Mouse (Mus musculus) lung, embryonic 16.5 days (tissue): Measurements from ENCODE around the gene Osbpl10. TPM values are rescaled to one million over a fixed set of nuclear protein-coding genes. Genes with fewer than 3 reads are reported as not detected.

Experiments used
- ATAC-seq: fragments of 200-750 bp; cut with Nextera tagmentation; 2 replicates; pipeline ENCODE4 v1.8.0; 2017; ENCODE audit warnings: low read depth, mild to moderate bottlenecking, moderate library complexity
- H3K27ac ChIP-seq: fragments of 300-500 bp; sonication (generic); 2 replicates; pipeline ENCODE4 v1.5.1; 2014; ENCODE audit warnings: mild to moderate bottlenecking, control low read depth, low read length
- H3K27me3 ChIP-seq: fragments of 300-500 bp; sonication (generic); 2 replicates; pipeline ENCODE4 v1.6.1; 2014; ENCODE audit warnings: low read depth, low read length, mixed read lengths; ENCODE audit not compliant: control insufficient read depth, insufficient read depth
- H3K36me3 ChIP-seq: fragments of 300-500 bp; sonication (generic); 2 replicates; pipeline ENCODE4 v1.6.1; 2014; ENCODE audit warnings: low read length; ENCODE audit not compliant: control insufficient read depth, insufficient read depth
- H3K4me1 ChIP-seq: fragments of 300-500 bp; sonication (generic); replicated peaks from 2 replicates; pipeline ENCODE4 v1.6.1; 2014; ENCODE audit warnings: low read length, mixed read lengths; ENCODE audit not compliant: control insufficient read depth, insufficient read depth
- H3K4me2 ChIP-seq: fragments of 300-500 bp; sonication (generic); 2 replicates; pipeline ENCODE4 v1.6.1; 2014; ENCODE audit warnings: low read depth, low read length, control low read depth
- H3K4me3 ChIP-seq: fragments of 300-500 bp; sonication (generic); 2 replicates; pipeline ENCODE4 v1.5.1; 2014; ENCODE audit warnings: mild to moderate bottlenecking, low read length, control low read depth
- H3K9ac ChIP-seq: fragments of 300-500 bp; sonication (generic); 2 replicates; pipeline ENCODE4 v1.6.1; 2014; ENCODE audit warnings: low read length, control low read depth
- H3K9me3 ChIP-seq: fragments of 300-500 bp; sonication (generic); 2 replicates; pipeline ENCODE4 v1.6.1; 2016; ENCODE audit warnings: low read length; ENCODE audit not compliant: control insufficient read depth
- WGBS: fragments of 180-500 bp; shearing (Covaris S2); extraction: QIAGEN DNeasy Blood & Tissue Kit; methylation state at CpG from one replicate; pipeline ENCODE4 v1.1.7; 2014; 5-methylcytosine and 5-hydroxymethylcytosine counted together
- polyA plus RNA-seq: library from polyadenylated mRNA; unstranded; fragments of >200 nt; fragmentation: Nextera tagmentation; extraction: Ambion mirVana; gene quantifications from 2 replicates; pipeline ENCODE4 v1.2.1, GENCODE M21; 2015

Gene Osbpl10
- polyA plus RNA-seq, 1 experiment from 2014 or later, result 2.2 TPM

- Histone ChIP-seq H3K9me3 (no peaks in the 10 kb centered on the region), H3K9ac (no peak overlapping the region), H3K36me3 (peaks cover 3% of the 10 kb centered on the region; the same call in 1 of the 2 replicates), H3K27me3 (no peaks in the 10 kb centered on the region), H3K4me1 (peaks cover 10% of the 10 kb centered on the region), H3K4me3 (no peak overlapping the region), H3K4me2 (peak overlapping the region; percentile 42), H3K27ac (no peak overlapping the region)
- peak; percentile 77 for ATAC-seq
- WGBS, result 9% methylated on average over 6 of the region's 6 CpGs
Measured at GRCm38 (mm10) chr9:115205491-115205890, 227.1 kb downstream of the Osbpl10 start.

GRCm38 (mm10) chr9:115206219-115206618, 227.8 kb downstream of the Osbpl10 start:
- Histone ChIP-seq H3K4me2 (no peak overlapping the region), H3K4me3 (no peak overlapping the region), H3K4me1 (peaks cover 10% of the 10 kb centered on the region), H3K9ac (no peak overlapping the region), H3K9me3 (no peaks in the 10 kb centered on the region), H3K36me3 (peaks cover 3% of the 10 kb centered on the region; the same call in 1 of the 2 replicates), H3K27ac (no peak overlapping the region), H3K27me3 (no peaks in the 10 kb centered on the region)
- peak; percentile 42 for ATAC-seq
- 44% methylated on average over 5 of the region's 5 CpGs for WGBS

- H3K27ac ChIP-seq, result no peak overlapping the region
- 79% methylated on average over 7 of the region's 7 CpGs for WGBS
- ATAC-seq, result no peak
- no peak overlapping the region for H3K4me2 ChIP-seq
- H3K9me3 ChIP-seq, result no peaks in the 10 kb centered on the region
- no peak overlapping the region for H3K9ac ChIP-seq
- H3K27me3 ChIP-seq, result no peaks in the 10 kb centered on the region
- H3K4me3 ChIP-seq, result no peak overlapping the region
- peaks cover 12% of the 10 kb centered on the region for H3K4me1 ChIP-seq
- H3K36me3 ChIP-seq, result peaks cover 3% of the 10 kb centered on the region; the same call in 1 of the 2 replicates
Measured at GRCm38 (mm10) chr9:115209737-115210136, 231.4 kb downstream of the Osbpl10 start.

DNA sequence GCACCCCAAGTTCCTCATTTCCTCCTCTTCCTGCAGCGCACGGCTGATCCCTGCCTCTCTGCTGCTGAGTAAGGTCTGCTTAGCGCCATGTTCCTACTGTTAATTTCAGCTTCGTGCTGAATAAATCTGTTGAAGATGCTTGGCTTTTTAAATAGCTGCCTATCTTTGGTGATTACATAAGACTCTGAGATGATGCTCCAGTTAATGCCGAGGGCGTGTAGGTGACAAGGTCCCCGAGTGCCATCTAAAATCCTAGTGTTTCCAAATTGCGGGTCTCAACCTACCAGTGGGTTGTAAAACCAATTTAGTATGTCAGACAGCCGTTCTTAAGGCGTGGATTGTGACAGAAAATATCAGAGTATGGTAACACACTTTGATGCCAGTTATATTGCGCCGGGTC, 232.2 kb downstream of the Osbpl10 start:
- no peak overlapping the region for H3K9ac ChIP-seq
- no peak overlapping the region for H3K4me3 ChIP-seq
- H3K9me3 ChIP-seq, result no peaks in the 10 kb centered on the region
- ATAC-seq, result no peak
- no peaks in the 10 kb centered on the region for H3K27me3 ChIP-seq
- 84% methylated on average over 12 of the region's 12 CpGs for WGBS
- peaks cover 17% of the 10 kb centered on the region for H3K4me1 ChIP-seq
- peaks cover 3% of the 10 kb centered on the region; the same call in 1 of the 2 replicates for H3K36me3 ChIP-seq
- H3K4me2 ChIP-seq, result no peak overlapping the region
- no peak overlapping the region for H3K27ac ChIP-seq

GRCm38 (mm10) chr9:115213755-115214264, 235.4 kb downstream of the Osbpl10 start:
- ATAC-seq, result no peak
- Histone ChIP-seq H3K4me3 (no peak overlapping the region), H3K27ac (no peak overlapping the region), H3K9ac (no peak overlapping the region), H3K4me1 (peaks cover 15% of the 10 kb centered on the region; the same call in 1 of the 2 replicates), H3K4me2 (no peak overlapping the region), H3K27me3 (no peaks in the 10 kb centered on the region), H3K9me3 (no peaks in the 10 kb centered on the region), H3K36me3 (no peaks in the 10 kb centered on the region)
- 90% methylated on average over 5 of the region's 5 CpGs for WGBS

GRCm38 (mm10) chr9:115214572-115215571, 236.5 kb downstream of the Osbpl10 start:
- 20% methylated on average over 7 of the region's 7 CpGs for WGBS
- Histone ChIP-seq H3K9me3 (no peaks in the 10 kb centered on the region), H3K4me2 (no peak overlapping the region), H3K27ac (peak overlapping the region; percentile 20; the same call in 1 of the 2 replicates), H3K4me3 (no peak overlapping the region), H3K36me3 (no peaks in the 10 kb centered on the region), H3K27me3 (no peaks in the 10 kb centered on the region), H3K9ac (no peak overlapping the region), H3K4me1 (peaks cover 15% of the 10 kb centered on the region; the same call in 1 of the 2 replicates)
- ATAC-seq, result peak; percentile 41; the same call in 1 of the 2 replicates

DNA sequence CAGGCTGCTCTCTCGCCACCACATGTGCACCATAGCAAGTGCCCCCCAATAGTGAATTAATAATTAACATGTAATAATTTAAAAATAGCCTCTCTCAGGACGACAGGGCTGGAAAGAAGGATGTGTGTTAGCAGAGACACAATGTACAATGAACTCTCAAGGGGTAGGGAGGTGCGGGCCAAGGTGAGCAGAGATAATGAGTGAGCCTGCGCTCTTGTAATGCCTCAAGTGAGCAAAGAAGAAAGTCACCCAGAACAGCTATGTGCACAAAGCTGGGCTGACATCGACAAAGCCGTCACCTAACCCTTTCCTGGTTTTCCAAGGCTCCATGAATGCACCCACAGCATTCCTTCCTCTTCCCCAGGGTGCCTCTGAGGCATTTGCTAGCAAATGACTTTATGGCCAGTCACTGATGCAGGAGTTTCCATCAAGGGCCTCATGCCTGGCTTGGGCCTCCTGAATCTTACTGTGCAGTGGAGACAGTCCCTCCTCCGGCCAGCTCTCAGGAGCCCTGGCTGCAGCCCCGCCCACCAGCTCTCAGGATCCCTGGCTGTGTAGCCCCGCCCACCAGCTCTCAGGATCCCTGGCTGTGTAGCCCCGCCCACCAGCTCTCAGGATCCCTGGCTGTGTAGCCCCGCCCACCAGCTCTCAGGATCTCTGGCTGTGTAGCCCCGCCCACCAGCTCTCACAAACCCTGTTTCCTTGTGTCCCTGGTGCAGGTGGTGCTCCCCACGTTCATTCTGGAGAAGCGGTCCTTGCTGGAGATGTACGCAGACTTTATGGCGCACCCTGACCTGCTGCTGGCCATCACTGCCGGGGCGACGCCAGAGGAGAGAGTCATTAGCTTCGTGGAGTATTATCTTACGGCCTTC, 237.7 kb downstream of the Osbpl10 start:
- H3K4me2 ChIP-seq, result no peak overlapping the region
- H3K4me1 ChIP-seq, result peaks cover 15% of the 10 kb centered on the region; the same call in 1 of the 2 replicates
- H3K9me3 ChIP-seq, result no peaks in the 10 kb centered on the region
- 23% methylated on average over 21 of the region's 21 CpGs for WGBS
- no peak overlapping the region for H3K9ac ChIP-seq
- H3K27me3 ChIP-seq, result no peaks in the 10 kb centered on the region
- H3K36me3 ChIP-seq, result no peaks in the 10 kb centered on the region
- peak; percentile 63 for ATAC-seq
- peak overlapping the region; percentile 13; the same call in 1 of the 2 replicates for H3K27ac ChIP-seq
- no peak overlapping the region for H3K4me3 ChIP-seq

DNA sequence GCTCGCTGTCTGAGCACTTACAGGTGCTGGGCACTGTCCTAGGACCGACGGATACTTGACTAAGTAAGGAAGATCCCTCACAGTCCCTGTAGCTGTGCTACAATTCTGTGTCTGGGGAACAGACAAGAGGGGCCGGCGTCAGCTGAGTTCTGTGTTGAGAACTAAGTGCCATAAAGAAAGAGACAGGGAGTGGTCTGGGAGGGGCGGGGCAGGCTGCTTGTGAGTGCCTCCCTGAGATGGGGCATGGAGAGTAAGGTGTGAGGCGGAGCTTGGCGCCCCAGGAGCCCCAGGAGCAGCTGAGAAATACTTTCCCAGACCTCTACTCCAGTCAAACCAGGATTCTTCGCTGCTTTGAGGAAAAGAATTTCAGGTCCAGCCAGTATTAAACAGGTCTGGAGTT, 239.6 kb downstream of the Osbpl10 start:
- no peaks in the 10 kb centered on the region for H3K27me3 ChIP-seq
- no peaks in the 10 kb centered on the region for H3K9me3 ChIP-seq
- no peak overlapping the region for H3K4me3 ChIP-seq
- H3K36me3 ChIP-seq, result no peaks in the 10 kb centered on the region
- H3K9ac ChIP-seq, result no peak overlapping the region
- peak; percentile 36; the same call in 1 of the 2 replicates for ATAC-seq
- peaks cover 15% of the 10 kb centered on the region; the same call in 1 of the 2 replicates for H3K4me1 ChIP-seq
- H3K4me2 ChIP-seq, result no peak overlapping the region
- 22% methylated on average over 9 of the region's 9 CpGs for WGBS
- H3K27ac ChIP-seq, result no peak overlapping the region
